Mouse (Mus musculus): ENCODE measurements around the gene Ptpn7.

DNA sequence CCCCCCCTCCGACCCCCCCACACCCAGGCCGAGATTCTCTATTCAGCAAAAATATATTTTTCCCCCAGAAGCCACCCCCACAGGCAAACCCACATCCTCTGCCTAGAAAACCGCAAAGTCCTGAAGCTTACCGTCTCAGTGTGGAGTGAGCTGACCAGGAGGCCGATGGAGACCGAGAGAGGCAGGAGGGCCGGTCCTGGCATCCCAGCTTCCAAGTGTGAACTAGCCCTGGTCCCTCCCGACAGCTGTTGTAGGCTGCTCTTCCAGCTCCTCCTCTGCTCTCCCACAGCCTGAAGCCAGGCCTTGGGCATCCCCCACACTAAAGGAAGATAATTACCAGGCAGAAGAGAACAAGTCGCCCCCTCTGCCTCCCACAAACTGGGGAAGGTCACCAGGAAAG, 3.5 kb upstream of the Ptpn7 start:
- no peak for TF ChIP-seq CTCF (IDR thresholded peaks at IDR 0.05)
- no peak for TF ChIP-seq EP300 (IDR thresholded peaks at IDR 0.05)

Data from lung, postnatal 0 days (tissue).